Mouse (Mus musculus) left cerebral cortex, adult 6 months (tissue): ENCODE results near the gene Gm10376. TPM values are rescaled to one million over a fixed set of nuclear protein-coding genes. Genes with fewer than 3 reads are reported as not detected.

Source experiments
- long read RNA-seq, 2 experiments: library from polyadenylated mRNA; unstranded; transcript quantifications; one replicate each; pipeline ENCODE4 v2.0.0; 2019 to 2020
- polyA plus RNA-seq: library from polyadenylated mRNA; unstranded; fragments of <200 nt; fragmentation: Nextera tagmentation; gene quantifications from 2 replicates; pipeline ENCODE4 v1.2.3, GENCODE M21; 2021

Gene Gm10376
- polyA plus RNA-seq = not detected in 2 replicates
- long read RNA-seq, experiment 1 = 0 reads
- long read RNA-seq, experiment 2 = 0 reads

DNA sequence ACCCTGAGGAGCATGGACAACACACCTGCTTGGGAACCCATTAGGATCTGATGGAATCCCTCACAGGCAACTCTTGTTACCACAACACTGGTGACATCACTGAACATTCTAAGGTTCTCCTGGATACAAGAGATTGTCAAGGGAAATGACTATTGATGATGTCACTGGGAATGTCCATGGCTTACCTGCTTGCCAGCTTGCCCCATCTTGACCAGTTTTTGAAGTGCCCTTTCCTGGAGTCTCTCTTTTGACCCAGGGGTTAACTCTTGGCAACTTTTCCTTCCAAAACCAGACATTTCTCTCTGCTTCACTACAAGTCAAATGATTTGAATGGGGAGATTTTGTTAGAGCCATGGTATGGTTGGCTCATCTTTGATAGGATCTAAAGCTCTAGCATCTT is at the start of gene Gm10376:
Gene Gm10376 (minus strand): TSS at position 101 of the 400 bp plus-strand sequence.

GRCm38 (mm10) chr14:42993524-42993923 is 21.9 kb downstream of the Gm10376 start, which contains the start of gene Gm8082:
Gene Gm8082 (minus strand): TSS chr14:42993624.

Other genes starting within 250 kb of the Gm10376 start
- not detected in 2 replicates for gene Gm3015, start 246.8 kb downstream of the Gm10376 start, polyA plus RNA-seq
- gene Gm10377, start 217.6 kb downstream of the Gm10376 start, polyA plus RNA-seq = not detected in 2 replicates
- gene Gm21977, start 162.2 kb downstream of the Gm10376 start, polyA plus RNA-seq = not detected in 2 replicates
- not detected in 2 replicates for gene Gm8082, start 22.0 kb downstream of the Gm10376 start, polyA plus RNA-seq
- gene Gm8094, start 61.0 kb upstream of the Gm10376 start, polyA plus RNA-seq = 0.08 TPM in 1 of 2 replicates, not detected in the other
- 0.11 and 0.29 TPM in 2 replicates for gene Gm8104, start 85.0 kb upstream of the Gm10376 start, polyA plus RNA-seq
- gene Gm7233, start 164.2 kb upstream of the Gm10376 start, polyA plus RNA-seq = not detected in 2 replicates
- not detected in 2 replicates for gene Gm8122, start 219.7 kb upstream of the Gm10376 start, polyA plus RNA-seq
- gene Gm8126, start 243.0 kb upstream of the Gm10376 start, polyA plus RNA-seq = not detected in 2 replicates